Mouse (Mus musculus) 3T3-L1 (cell line): ENCODE measurements around the gene Trmt10a.
"Not testable (repeated sequence)": the region's sequence is repeated elsewhere in the genome, so short reads cannot be mapped to it uniquely, and the experiment has no call there.

ENCODE experiments used
- DNase-seq: peaks from one replicate; pipeline ENCODE4 v3.0.0-alpha.2; 2015; ENCODE audit warnings: low read depth, low spot score

The Trmt10a gene

GRCm38 (mm10) chr3:138133916-138134315 is 9.3 kb upstream of the Trmt10a start:
- no peak for DNase-seq

DNA sequence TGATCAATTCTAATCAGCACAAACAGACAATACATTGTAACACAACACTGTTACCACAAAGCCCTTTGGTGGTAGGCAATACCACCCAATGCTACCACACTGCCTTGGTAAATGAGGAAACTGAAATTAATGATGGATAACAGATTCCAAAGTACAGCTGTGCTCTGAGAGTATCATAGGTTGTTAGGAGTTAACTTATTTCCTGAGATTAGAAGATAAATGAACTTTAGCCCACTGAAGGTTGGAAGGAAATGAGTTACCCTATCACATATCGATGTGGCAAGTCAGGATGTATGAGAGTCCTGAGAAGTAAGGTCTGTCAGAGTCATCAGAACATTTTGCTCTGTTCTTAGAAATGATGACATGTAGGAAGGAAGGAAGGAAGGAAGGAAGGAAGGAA is 8.7 kb upstream of the Trmt10a start:
- DNase-seq, result no peak

- not testable (repeated sequence) for DNase-seq
Measured at GRCm38 (mm10) chr3:138138146-138138545, 5.1 kb upstream of the Trmt10a start.

- no peak for DNase-seq
Measured at GRCm38 (mm10) chr3:138139663-138140062, 3.6 kb upstream of the Trmt10a start.

DNA sequence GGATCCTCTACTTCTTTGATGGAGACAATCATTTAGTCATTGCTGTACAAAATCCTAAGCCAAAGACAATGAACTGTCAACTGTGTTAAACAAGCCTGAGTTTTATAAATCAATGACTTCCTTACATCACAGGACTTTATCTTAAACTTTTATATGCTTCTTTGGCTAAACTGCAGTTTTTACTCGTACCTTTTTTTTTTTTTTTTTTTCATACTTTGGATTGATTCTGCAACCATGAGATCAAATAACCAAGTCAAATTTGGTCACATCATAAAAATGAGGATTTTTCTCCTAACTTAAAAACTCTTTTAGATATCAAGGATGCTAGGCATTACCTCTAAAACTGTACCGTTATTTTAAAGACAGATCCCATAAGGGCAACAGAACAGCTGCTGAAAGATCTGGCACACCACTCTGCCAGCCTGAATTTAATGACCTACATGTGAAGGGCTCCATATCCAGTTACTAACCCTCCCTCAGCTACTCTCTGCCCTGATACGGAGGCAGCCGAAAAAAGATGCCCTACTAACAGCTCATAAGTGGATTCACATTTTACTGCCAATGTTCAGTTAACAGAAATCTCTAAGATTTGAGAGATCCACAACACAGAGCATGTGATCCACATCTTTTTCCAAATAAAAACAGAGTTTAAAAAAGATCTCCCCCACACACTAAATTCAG is 1.1 kb upstream of the Trmt10a start:
- peak; percentile 59 for DNase-seq

DNA sequence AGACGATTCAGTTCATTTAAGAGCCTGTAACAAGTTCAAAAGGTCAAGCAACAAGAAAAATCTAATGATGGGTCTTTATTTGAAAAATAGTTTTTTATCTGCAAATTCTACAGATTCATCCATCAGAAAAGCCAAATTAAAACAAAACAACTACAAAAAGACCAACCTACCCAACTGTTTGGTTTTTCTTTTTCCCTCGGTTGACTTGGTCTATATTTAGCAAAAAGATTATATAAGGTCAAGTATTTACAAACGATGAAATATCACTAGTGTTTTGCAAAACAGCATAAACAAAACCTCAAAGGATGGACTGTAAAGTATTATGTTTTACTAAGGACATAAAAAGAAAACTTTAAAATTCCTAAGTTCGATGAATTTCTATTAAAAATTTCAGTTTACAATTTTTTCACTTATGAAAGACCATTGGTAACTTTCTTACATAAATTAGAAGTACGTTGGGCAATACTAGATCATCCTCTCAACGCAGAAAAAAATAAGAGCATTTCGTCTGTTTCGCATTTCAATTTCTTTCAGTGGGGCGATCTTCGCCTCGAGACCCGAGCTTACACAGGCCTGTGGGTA is 424 bp upstream of the Trmt10a start:
- no peak for DNase-seq

GRCm38 (mm10) chr3:138144060-138144641 is 903 bp downstream of the Trmt10a start:
- DNase-seq, result no peak

DNA sequence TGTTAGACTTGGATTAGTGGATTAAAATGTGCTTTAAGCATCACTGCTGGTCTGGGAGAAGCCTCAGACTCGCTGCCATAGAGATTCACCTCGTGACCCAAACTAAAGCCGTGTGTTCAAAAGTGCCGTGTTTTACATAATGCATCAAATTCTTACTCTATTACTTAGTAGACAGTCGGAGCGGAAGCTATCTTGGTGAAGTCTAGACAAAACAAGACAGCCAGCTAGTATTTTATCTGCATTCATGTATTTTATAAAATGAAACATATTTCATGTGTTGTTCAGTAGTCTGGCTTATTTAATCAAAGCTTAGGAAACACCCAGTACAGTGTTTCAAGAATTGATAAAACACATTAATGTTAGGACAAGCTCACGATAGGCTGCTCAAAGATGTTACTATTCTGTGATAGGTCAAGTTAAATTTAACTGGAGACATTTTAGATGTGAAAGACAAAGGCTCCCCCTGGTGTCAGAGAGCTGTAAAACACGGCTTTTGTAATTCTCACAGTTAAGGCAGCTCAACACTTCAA is 1.5 kb downstream of the Trmt10a start, which contains the start of gene Mttp:
Gene Mttp (minus strand): TSS at position 327 of the 530 bp plus-strand sequence.
- peak; percentile 96 for DNase-seq

DNA sequence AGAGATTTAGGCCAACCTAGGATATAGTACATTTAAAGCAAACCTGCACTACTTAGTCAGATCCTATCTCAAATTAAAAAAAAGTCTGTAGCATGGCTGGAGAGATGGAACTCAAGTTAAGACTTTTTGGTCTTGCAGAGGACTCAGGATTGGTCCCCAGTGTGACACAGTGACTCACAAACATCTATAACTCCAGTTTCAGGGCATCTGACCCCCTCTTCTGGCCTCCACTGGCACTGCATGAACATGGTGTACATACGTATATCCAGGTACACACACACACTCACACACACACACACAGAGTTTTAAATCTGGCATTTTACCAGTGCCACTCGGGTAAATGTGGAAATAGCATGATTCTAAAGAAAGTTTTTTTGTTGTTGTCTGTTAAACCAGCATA is 5.6 kb downstream of the Trmt10a start:
- no peak for DNase-seq

DNA sequence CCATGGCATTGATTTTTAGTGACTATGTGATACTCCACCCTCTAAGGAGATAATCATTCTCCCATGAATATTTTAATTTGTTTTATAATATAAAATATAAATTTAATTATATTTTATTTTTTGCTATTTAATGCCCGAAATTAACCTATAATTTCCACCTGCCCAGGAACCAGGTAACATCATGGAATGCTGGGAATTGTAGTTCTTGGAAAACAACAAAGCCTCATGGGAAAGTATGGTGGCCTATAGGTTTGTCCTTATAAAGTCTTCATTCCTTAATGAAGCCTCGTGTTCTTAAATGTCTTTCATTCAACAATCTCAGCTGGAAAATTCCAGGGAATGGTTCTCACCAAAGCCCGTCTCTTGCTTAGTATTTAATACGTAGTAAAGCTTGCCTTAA is 11.8 kb downstream of the Trmt10a start:
- no peak for DNase-seq

- DNase-seq, result no peak
Measured at GRCm38 (mm10) chr3:138156651-138157050, 13.4 kb downstream of the Trmt10a start.

DNA sequence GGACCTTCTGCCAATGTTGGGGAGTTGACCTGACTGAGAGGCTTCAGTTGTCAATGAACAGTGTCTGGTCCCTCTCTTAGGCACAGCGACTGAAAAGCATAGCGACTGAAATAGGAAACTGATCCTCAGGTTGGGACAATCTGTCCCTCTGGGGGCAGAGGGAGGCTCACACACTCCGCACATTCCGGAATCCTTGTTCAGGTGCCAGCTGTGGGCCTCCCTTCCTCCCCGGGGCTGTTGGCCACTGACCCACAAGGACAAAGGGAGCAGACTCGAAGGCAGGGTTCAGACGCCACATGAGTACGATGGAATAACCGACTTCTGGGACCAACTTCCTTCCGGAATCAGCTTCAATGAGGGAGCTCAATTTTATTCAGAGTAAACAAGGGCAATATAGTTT is 18.4 kb downstream of the Trmt10a start:
- no peak for DNase-seq

DNA sequence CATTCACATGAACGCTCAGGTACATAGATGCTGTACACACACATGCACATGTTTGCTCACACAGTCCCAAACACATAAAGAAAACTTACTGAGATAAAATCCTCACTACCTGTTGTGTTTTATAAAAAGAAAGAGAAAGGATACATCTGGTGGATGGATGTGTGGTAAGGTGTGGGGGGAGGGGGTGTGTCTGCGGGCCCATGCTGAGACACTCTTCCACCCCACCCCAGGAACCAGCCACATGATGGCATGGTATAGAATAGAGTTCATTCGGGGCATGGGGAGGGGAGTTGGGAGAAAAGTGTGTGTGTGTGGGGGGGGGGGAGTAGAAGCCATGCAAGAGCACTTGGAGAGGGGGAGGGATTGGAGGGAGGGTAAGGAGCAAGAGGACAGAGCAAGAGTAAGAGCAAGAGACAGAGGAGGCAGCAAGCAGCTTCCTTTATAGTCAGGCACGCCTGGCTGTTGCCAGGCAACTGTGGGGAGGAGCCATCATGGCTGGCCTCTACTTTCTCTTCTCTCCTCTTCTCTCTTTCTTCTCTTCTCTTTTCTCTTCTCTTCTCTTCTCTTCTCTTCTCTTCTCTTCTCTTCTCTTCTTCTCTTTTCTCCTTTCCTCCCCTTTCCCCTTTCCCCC is 19.4 kb downstream of the Trmt10a start:
- no peak for DNase-seq

GRCm38 (mm10) chr3:138173291-138173690 is 30.0 kb downstream of the Trmt10a start:
- DNase-seq, result no peak

GRCm38 (mm10) chr3:138175551-138175950 is 32.3 kb downstream of the Trmt10a start:
- peak; percentile 14 for DNase-seq

GRCm38 (mm10) chr3:138182019-138182418 is 38.8 kb downstream of the Trmt10a start:
- DNase-seq, result peak; percentile 20

GRCm38 (mm10) chr3:138183371-138183770 is 40.1 kb downstream of the Trmt10a start:
- DNase-seq, result peak; percentile 27

DNA sequence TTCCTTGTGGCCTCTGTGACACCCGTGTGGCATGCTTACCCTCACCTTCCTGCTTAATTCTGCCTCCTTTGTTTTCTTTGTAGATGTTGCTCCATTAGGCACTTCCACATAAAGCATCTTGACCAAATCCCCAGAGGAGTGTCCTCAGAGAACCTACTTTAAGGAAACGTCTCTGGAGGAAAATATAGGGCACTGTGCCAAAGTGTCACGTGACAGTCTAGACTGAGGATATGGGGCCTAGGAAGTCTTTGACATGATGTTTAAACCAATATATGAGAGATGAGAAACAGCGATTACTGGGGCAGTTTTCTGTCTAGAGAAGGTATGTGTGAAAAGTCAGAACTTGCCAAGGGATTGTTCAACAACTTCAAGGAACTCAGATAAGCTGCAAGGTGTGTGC is 42.0 kb downstream of the Trmt10a start:
- no peak for DNase-seq

GRCm38 (mm10) chr3:138185995-138186930 is 43.0 kb downstream of the Trmt10a start:
- DNase-seq, result no peak

DNA sequence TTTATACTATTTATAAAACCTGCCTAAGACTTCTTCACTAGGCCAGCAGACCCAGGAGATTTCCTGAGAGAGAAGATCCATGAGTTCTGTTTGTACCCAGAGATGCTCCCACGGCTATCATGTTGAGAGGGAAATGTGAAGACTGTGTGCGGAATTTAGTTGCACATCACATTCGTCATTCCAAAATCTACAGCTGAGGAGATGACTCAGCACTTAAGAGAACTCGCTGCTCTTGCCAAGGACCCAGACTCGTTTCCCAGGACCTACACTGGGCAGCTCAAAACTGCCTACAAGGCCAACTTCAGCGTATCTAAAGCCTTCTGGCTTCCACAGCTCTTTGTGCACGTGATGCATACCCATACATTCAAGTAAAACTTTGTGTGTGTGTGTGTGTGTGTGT is 49.0 kb downstream of the Trmt10a start:
- peak; percentile 92 for DNase-seq

GRCm38 (mm10) chr3:138193683-138194302 is 50.5 kb downstream of the Trmt10a start, which contains the start of gene 4930579F01Rik:
TSS of gene 4930579F01Rik (minus strand) at chr3:138193825.
- no peak for DNase-seq
